Mouse (Mus musculus) embryo, embryonic 10 days (tissue): ENCODE results near the gene Atxn7l3.

ENCODE experiments used
- DNase-seq: peaks from one replicate; pipeline ENCODE4 v3.0.0-alpha.2; 2015; ENCODE audit warnings: low spot score

Atxn7l3 gene

DNA sequence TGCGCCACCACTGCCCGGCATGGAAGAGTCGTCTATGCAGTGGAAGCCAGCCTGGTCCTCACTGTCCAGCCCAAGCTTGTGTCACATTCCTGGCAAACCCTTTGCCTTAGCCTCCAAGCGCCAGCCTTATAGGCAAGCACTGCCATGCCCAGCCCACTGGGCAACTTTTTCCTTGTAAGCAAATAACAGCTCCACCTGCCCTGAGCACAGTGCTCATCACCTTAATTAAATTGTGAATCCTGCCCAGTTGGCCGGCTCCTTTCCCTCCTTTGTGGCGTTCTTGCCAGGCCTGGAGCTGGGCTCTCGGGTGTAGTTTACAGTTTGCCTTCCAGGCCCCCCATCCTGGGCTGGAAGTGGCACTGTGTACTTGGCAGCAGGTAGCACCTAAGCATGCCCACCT is 33.2 kb downstream of the Atxn7l3 start:
- no peak for DNase-seq

DNA sequence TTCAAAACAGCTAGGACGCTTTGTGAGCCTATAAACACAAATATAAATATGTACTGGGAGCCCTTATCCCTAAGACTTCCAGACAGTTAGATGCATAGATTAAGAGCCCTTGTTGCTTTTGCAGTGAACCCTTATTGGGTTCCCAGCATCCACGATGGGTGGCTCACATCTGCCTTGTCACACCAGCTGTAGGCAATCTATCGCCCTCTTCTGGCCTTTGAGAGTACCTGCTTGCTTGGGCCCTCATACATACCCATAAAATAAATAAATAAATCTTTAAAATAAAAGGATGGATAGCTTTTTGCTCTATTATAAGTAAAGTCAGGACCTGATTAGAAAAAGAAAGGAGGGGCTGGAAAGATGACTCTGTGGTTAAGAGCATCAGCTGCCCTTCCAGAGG is 37.9 kb downstream of the Atxn7l3 start:
- DNase-seq: peak; percentile 42

DNA sequence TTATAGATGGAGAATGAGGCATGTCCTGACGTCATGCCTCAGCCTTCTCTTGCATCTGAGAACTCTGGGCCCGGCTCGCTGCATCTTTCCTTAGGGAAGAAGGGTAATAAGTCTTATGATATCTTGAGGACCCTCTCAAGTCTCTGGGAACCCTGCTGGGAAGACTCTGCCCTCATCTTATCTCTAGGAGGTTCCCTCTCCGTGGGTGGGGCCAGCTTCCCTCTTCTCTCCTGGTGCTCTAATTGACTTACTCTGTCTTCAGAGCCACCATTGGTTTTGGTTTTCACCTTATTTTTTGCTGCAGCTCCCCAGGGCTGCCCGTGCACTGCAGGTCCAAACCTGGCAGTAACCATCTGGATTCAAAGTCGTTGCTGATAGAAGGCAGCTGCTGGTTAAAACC is 38.3 kb downstream of the Atxn7l3 start:
- no peak for DNase-seq

DNA sequence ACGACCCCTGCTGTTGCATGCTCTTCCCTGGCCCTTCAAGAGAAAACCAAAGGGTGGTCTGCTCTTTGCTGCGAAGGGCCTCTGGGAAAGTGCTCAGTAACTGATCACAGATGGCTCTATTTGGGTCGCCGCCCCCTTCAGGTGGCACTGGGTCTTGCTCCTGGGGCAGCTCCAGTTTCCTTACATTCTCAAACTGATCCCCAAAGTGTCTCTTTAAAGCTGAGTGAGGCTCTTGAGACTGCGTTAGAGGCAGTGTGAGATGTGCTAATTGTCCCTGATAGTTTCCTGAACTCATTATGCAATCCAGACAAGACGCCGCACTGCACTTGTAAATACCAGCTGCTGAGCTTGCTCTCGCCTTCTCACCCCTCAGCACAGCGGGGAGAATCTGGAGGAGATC is 38.9 kb downstream of the Atxn7l3 start:
- DNase-seq: peak; percentile 64

DNA sequence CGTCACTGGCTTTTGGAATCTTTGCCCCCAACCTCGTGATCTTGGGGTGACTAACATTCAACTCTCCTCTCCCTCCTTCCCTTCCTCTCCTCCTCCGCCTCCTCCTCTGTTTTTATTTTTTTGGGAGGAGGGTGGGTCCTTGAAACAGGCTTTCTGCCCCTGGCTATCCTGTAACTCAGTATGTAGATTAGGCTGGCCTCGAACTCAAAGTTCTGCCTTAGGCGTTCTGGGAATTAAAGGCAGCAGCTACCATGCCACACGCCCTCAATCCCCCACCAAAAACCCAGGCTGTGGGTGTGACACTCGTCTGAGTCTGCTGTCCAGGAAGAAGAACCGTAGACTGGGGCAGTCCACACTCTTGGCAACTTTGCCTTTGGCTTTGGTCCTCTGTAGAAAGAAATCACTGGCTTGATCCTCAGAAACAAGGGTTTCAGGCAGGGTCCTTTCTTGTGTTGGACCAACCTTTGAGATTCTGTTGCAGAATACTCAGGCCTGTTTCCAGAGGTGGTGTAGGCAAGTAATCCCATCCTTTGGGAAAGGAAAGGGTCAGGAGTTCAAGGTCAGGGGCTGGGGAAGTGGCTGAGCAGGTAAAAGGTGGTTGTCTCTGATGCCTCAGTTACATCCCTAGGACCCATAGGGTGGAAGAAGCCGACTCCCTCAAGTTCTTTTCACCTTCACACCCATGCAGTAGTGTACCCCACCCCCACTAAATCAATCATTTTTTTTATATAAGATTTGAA is 46.9 kb downstream of the Atxn7l3 start:
- DNase-seq: no peak

DNA sequence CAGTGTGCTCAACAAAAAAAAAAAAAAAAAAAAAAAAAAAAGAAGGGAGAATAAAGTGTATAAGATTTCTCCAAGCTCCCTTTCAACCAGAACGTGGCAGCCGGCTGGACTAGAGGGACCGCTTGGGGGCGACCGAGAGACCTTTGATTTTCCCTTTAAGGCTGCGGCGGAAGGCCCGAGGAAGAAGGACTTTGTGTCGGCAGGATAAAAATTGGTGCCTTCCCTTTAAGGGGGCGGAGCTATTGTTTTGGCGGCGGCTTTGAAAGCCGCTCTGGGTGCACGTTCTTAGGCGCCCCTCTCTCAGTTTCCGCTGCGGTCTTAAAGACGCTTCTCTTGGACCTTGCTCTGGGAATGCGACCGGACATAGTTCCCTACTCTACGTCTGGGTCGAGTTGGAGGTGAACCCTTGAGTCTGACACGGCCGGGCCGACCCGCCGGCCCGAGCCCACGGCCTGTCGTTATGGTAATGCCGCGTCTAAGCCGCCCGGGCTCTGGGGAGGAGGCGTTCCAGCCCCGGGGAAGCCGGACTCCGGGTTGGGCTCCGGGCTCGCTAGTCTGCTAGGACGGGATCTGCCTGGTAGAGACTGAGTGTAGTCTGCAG is 47.7 kb downstream of the Atxn7l3 start, which contains the start of gene BC030867:
Gene BC030867, plus strand, starts transcription at position 253 of the 601 bp plus-strand sequence.
- DNase-seq: peak; percentile 95

DNA sequence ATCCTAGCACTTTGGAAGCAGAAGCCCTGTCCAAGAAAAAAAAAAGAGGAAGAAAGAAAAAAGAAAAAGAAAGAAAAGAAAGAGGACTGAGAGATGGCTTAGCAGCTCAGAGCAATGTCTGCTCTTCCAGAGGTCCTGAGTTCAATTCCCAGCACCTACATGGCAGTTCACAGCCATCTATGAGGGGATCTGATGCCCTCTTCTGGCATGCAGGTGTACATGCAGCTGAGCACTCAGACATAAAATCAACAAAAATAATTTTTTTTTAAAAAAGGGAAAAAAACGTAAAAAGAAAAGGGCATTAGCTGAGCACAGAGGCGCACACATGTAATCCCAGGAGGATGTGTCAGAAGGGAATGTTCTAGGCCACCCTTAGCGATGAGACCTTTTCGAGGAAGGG is 49.6 kb downstream of the Atxn7l3 start:
- no peak for DNase-seq

DNA sequence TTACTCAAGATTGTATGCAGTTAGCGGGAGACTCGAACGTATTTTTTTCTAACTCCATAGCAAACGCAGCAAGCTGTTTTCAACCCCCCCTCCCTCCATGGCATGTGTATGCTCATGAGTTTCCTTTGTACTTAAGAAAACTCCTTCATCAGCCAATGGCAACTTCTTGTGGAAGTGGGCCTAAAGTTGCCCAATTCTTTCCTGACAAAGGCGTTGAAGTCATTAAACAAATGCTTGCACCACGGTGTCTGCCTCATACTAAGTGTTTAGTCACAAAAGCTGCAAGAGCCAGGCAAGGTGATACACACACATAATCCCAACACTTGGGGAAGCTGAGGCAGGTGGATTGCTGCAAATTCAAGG is 50.2 kb downstream of the Atxn7l3 start:
- DNase-seq: no peak

DNA sequence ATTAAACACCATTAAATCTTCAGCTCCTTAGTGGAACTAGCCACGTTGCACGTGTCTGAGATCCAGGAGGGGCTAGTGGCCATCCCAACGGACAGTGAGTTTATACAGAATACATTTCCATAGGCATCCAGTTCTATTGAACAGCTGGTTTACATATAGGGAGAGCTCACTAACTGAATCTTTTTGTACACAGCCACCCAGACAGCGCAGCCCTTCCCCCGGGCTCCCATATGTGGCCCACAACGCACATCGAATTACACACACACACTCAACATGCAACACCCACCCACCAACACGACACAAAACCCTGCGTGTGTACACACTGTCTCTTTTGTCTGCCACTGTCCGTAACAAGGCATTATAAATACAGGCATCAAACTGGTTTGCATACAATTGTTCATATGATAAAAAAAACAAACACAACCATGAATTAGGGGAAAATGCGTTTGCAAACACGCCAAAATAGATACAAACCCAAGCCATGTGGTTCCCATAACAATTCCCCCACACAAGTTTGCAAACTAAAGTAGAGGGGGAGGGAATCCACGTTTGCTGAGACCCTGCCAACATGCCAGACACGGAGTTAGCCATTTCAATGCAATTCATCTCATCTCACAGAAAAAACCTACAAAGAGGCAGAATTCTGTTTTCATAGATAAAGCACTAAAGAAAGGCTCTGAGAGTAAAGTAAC is 50.7 kb downstream of the Atxn7l3 start:
- DNase-seq: no peak

DNA sequence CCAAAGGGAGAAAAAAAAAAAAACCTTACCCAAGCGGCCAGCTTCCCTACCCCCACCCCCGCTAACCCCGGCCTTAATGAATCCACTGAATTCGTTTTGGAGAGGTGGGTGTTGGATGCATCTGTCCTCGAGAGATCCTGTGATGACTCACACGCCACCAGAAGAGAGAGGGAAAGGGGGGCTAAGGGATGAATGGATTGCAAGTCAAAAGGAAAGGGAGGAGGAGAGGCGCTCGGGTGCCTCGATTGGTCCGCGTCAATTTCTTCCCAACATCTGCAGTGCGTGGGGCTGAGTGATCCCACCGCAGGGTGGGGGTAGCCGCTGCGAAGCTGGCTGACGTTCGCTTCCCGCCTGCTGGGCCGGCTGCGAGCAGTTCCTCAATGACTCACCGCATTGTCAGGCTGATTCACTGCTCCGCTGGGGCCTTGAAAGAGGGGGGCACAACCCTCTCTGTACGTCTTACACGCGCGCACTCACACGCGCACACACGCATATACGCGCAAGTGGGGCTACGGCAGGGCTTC is 51.4 kb downstream of the Atxn7l3 start:
- DNase-seq: peak; percentile 75

DNA sequence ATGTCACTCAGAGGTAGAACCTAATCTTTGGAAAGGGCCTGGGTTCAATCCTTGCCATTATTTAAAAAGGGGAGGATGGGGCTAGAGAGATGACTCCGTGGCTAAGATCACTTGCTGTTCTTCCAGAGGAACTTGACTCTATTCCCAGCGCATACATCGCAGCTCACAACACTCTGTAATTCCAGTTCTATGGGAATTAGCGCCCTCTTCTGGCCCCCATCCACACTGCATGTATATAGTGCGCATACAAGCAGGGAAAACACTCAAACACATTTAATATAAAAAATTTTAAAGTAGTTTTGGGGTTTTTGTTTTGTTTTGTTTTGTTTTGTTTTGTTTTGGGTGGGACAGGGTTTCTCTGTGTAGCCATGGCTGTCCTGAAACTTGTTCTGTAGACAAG is 54.6 kb downstream of the Atxn7l3 start:
- no peak for DNase-seq

DNA sequence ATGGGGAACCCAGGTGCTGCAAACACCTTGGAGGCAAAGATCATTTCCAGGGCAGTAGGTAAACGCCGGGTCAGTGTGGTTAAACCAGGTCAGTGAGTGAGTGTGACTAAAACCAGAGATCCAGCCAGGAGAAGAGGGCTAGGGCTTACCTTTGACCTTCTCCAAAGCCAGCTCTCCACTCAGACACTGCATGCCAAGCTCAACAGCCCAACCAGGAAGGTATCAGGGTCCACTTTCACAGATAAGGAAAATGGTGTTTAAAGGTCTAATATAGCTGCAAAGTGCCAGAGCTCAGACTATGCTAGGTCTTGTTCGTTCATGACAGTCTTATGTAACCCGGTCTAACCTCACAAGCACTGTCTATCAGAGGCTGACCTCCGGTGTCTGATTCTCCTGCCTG is 55.2 kb downstream of the Atxn7l3 start:
- DNase-seq: no peak

DNA sequence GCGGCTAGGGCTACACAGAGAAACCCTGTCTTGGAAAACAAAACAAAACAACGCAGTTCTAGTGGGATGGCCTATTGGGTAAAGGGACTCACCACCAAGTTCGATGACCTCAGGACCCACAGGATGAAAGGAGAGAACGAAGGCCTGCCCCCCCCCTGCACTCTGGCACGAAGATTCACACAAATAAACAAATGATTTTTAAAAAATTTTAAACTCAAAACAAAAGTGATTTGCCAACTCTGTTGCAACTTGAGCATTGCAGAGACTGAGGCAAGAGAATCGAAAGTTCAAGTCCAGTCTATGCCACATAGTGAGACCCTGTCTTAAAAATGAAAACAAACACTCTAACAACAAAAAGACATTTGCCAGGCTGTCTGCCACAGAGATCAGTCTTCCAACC is 55.8 kb downstream of the Atxn7l3 start:
- DNase-seq: no peak
